Mouse (Mus musculus) activated CD4-positive, CD25-positive, alpha-beta regulatory T cell, adult 4 months (primary cell): ENCODE data around the gene Fubp3. TPM values are rescaled to one million over a fixed set of nuclear protein-coding genes. Genes with fewer than 3 reads are reported as not detected.

ENCODE experiments used
- polyA plus RNA-seq, 2 experiments: library from polyadenylated mRNA; unstranded; fragments of 100-300 nt; shearing (Covaris generic); gene quantifications; one replicate each; pipeline ENCODE4 v1.2.1; 2017

Gene Fubp3
- polyA plus RNA-seq, 2 experiments from 2014 or later = 41.9 to 43.5 TPM

Other genes starting within 250 kb of the Fubp3 start
- 100 to 1,000 TPM; 445 to 470 TPM for gene Ass1, start 102.4 kb upstream of the Fubp3 start, polyA plus RNA-seq
- gene Prdm12, start 67.4 kb downstream of the Fubp3 start, polyA plus RNA-seq = not detected
- gene Exosc2, start 98.1 kb downstream of the Fubp3 start, polyA plus RNA-seq = 10 to 100 TPM; 36.2 to 47.9 TPM
- 1 to 10 TPM; 7.4 to 8.1 TPM for gene Abl1, start 115.7 kb downstream of the Fubp3 start, polyA plus RNA-seq
- gene Qrfp, start 237.9 kb downstream of the Fubp3 start, polyA plus RNA-seq = under 1 TPM; 0.47 to 0.48 TPM